Mouse (Mus musculus) limb, embryonic 11.5 days (tissue): Measurements from ENCODE around the gene Clmp. TPM values are rescaled to one million over a fixed set of nuclear protein-coding genes. Genes with fewer than 3 reads are reported as not detected.

Experiments used
- ATAC-seq: fragments of 200-750 bp; cut with Nextera tagmentation; 2 replicates; pipeline ENCODE4 v1.8.0; 2017; ENCODE audit warnings: low read depth; ENCODE audit not compliant: insufficient number of reproducible peaks, low FRiP score, low TSS enrichment
- DNase-seq: peaks from one replicate; pipeline ENCODE4 v3.0.0-alpha.2; 2015; ENCODE audit warnings: low spot score
- H3K27ac ChIP-seq: fragments of 300-500 bp; sonication (generic); replicated peaks from 2 replicates; pipeline ENCODE4 v1.5.1; 2014; ENCODE audit warnings: low read depth, mild to moderate bottlenecking, low read length
- H3K27me3 ChIP-seq: fragments of 300-500 bp; sonication (generic); 2 replicates; pipeline ENCODE4 v1.6.1; 2014; ENCODE audit warnings: mild to moderate bottlenecking, low read length, mixed read lengths; ENCODE audit not compliant: control insufficient read depth, insufficient read depth
- H3K36me3 ChIP-seq: fragments of 300-500 bp; sonication (generic); 2 replicates; pipeline ENCODE4 v1.6.1; 2014; ENCODE audit warnings: mild to moderate bottlenecking, low read length, moderate library complexity, mixed read lengths; ENCODE audit not compliant: control insufficient read depth, insufficient read depth
- H3K4me1 ChIP-seq: fragments of 300-500 bp; sonication (generic); 2 replicates; pipeline ENCODE4 v1.6.1; 2014; ENCODE audit warnings: low read length, mixed read lengths; ENCODE audit not compliant: control insufficient read depth, insufficient read depth
- H3K4me2 ChIP-seq: fragments of 300-500 bp; sonication (generic); 2 replicates; pipeline ENCODE4 v1.6.1; 2014; ENCODE audit warnings: low read depth, mild to moderate bottlenecking, moderate library complexity; ENCODE audit not compliant: severe bottlenecking
- H3K4me3 ChIP-seq: fragments of 300-500 bp; sonication (generic); 2 replicates; pipeline ENCODE4 v1.5.1; 2014; ENCODE audit warnings: low read depth, low read length
- H3K9ac ChIP-seq: fragments of 300-500 bp; sonication (generic); 2 replicates; pipeline ENCODE4 v1.6.1; 2014; ENCODE audit warnings: mild to moderate bottlenecking, low read length
- H3K9me3 ChIP-seq: fragments of 300-500 bp; sonication (generic); 2 replicates; pipeline ENCODE4 v1.6.1; 2016; ENCODE audit warnings: low read length; ENCODE audit not compliant: control insufficient read depth
- WGBS: fragments of 180-500 bp; shearing (Covaris S2); extraction: QIAGEN DNeasy Blood & Tissue Kit; methylation state at CpG from one replicate; pipeline ENCODE4 v1.1.7; 2014; 5-methylcytosine and 5-hydroxymethylcytosine counted together
- polyA plus RNA-seq: library from polyadenylated mRNA; unstranded; fragments of >200 nt; fragmentation: Nextera tagmentation; extraction: Ambion mirVana; gene quantifications from 2 replicates; pipeline ENCODE4 v1.2.1, GENCODE M21; 2014

The Clmp gene
- polyA plus RNA-seq, 1 experiment from 2014 or later, result 62.7 TPM

DNA sequence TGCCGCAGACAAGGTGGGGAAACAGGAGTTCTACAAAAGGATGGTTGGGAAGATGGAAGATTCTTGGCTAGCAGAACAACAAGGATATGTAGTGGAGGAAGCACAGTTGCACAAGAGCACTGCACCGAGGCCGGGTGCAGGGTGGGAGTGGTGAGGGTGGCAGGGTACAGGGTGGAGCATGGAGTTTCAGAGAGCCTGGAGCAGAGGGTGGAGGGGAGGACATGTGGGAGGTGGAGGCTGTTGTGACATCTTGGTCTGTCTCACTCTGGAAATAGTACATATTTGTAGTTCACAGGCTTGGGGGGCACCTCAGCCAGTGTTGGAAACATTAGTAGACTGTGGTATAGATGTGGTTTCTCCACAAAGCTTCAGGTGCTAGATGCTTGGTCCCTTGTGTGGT lies 13.4 kb downstream of the Clmp start:
- H3K4me1 ChIP-seq, result peaks cover 5% of the 10 kb centered on the region

GRCm38 (mm10) chr9:40700253-40700652 lies 14.5 kb downstream of the Clmp start:
- Histone ChIP-seq H3K4me1 (peaks cover 4% of the 10 kb centered on the region; the same call in 1 of the 2 replicates), H3K27ac (no peak overlapping the region), H3K36me3 (0 out of 2 replicates have a peak, but pooled peaks cover 2% of the 10 kb centered on the region), H3K4me2 (no peak overlapping the region), H3K9ac (no peak overlapping the region), H3K4me3 (no peak overlapping the region), H3K27me3 (no peaks in the 10 kb centered on the region), H3K9me3 (no peaks in the 10 kb centered on the region)
- WGBS, result 76% methylated on average over 5 of the region's 5 CpGs
- ATAC-seq, result no peak
- DNase-seq, result no peak

More for the DNA sequence above, 13.4 kb downstream of the Clmp start:
- Histone ChIP-seq H3K36me3 (0 out of 2 replicates have a peak, but pooled peaks cover 2% of the 10 kb centered on the region), H3K27me3 (no peaks in the 10 kb centered on the region), H3K9me3 (no peaks in the 10 kb centered on the region), H3K4me3 (no peak overlapping the region), H3K9ac (no peak overlapping the region), H3K4me2 (no peak overlapping the region), H3K27ac (no peak overlapping the region)
- 84% methylated on average over 3 of the region's 3 CpGs for WGBS
- DNase-seq, result no peak
- no peak for ATAC-seq

GRCm38 (mm10) chr9:40704364-40705276 lies 18.9 kb downstream of the Clmp start:
- WGBS, result 33% methylated on average over 10 of the region's 10 CpGs
- no peak for ATAC-seq
- no peak overlapping the region for H3K27ac ChIP-seq

DNA sequence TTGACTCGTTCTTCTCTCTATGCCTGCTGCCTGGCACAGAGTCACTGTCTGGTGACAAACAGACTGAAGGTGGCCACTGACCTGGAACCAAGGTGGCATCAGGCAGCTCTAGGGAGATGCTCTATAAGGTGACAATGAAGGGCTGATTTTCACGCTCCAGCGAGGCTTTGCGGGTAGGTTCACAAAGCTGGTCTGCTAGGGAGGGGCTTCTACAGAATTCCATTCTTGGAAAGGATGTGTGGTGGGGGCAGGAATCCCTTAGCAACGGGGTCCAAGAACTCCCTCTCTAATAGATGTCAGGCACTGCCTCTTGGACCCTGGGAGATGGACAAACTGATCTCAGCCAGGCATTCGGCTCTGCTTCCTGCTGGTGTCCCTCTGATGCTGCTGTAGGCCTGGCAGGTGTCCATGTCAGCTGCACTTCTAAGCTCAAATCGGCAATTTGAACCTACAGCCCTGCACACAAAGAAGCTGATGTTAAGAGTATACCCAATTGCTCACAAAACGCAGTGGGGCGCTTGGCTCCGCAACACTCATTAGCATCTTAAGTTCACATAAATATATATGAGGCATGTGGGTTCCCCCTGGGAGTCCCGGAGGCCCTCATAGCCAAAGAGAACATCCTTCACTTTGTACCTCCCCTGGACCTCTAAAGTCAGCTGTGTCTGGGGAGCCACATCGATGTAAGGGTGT lies 22.8 kb downstream of the Clmp start:
- no peak for ATAC-seq
- no peak overlapping the region for H3K27ac ChIP-seq

More at GRCm38 (mm10) chr9:40704364-40705276, 18.9 kb downstream of the Clmp start:
- Histone ChIP-seq H3K4me1 (peaks cover 6% of the 10 kb centered on the region; the same call in 1 of the 2 replicates), H3K4me2 (no peak overlapping the region), H3K9me3 (no peaks in the 10 kb centered on the region), H3K27me3 (no peaks in the 10 kb centered on the region), H3K9ac (no peak overlapping the region), H3K36me3 (no peaks in the 10 kb centered on the region), H3K4me3 (no peak overlapping the region)
- no peak for DNase-seq

DNA sequence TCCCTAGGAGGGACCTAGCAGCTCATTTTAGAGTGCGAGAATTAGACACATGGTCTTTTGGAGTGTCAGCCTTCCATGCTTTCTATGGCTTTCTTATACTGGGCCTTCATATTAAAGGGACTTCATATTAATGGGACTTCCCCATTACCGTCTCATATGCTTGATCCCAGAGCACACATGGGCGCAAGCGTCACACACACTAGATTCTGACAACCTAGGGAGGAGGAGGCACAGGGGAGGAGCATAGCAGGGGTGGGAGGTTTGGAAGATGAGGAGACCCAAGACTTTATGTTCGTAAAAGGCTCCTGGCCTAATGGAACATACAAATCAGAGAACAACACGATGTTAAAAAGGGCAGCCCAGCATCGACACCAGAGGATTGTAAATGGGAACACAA lies 23.4 kb downstream of the Clmp start:
- Histone ChIP-seq H3K27ac (no peak overlapping the region), H3K36me3 (no peaks in the 10 kb centered on the region), H3K4me2 (no peak overlapping the region), H3K4me3 (no peak overlapping the region), H3K9me3 (no peaks in the 10 kb centered on the region), H3K9ac (no peak overlapping the region), H3K4me1 (peaks cover 8% of the 10 kb centered on the region; the same call in 1 of the 2 replicates), H3K27me3 (no peaks in the 10 kb centered on the region)
- 78% methylated on average over 7 of the region's 7 CpGs for WGBS
- DNase-seq (no peak), ATAC-seq (no peak)

More for the DNA sequence above, 22.8 kb downstream of the Clmp start:
- WGBS, result 73% methylated on average over 12 of the region's 12 CpGs
- Histone ChIP-seq H3K9ac (no peak overlapping the region), H3K4me1 (peaks cover 9% of the 10 kb centered on the region; the same call in 1 of the 2 replicates), H3K4me3 (no peak overlapping the region), H3K9me3 (no peaks in the 10 kb centered on the region), H3K27me3 (no peaks in the 10 kb centered on the region), H3K36me3 (no peaks in the 10 kb centered on the region), H3K4me2 (no peak overlapping the region)
- no peak for DNase-seq

DNA sequence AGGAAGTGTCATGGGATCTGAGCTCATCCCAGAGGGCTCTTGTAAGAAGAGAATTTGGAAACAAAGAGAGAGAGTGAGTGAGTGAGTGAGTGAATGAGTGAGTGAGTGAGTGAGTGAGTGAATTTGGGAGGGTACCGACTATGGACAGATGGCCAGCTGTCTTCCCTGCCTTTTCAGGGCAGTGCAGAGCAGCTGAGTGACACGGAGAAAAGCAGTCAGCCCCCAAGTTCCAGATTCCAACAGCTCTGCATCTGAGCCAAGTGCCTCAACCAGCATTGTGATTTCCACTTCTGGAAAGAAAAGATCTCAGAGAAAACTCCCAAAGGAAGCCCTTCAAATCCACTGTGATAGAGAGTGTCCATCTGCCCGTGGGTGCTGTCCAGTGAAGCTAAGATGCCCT lies 23.8 kb downstream of the Clmp start:
- WGBS, result 73% methylated on average over 3 of the region's 3 CpGs
- Histone ChIP-seq H3K36me3 (no peaks in the 10 kb centered on the region), H3K27ac (no peak overlapping the region), H3K4me2 (no peak overlapping the region), H3K4me3 (no peak overlapping the region), H3K4me1 (peaks cover 5% of the 10 kb centered on the region; the same call in 1 of the 2 replicates), H3K9ac (no peak overlapping the region), H3K9me3 (no peaks in the 10 kb centered on the region), H3K27me3 (no peaks in the 10 kb centered on the region)
- no peak for DNase-seq
- no peak for ATAC-seq

GRCm38 (mm10) chr9:40709991-40710390 lies 24.2 kb downstream of the Clmp start:
- Histone ChIP-seq H3K4me1 (peaks cover 5% of the 10 kb centered on the region; the same call in 1 of the 2 replicates), H3K36me3 (no peaks in the 10 kb centered on the region), H3K27me3 (no peaks in the 10 kb centered on the region), H3K4me2 (no peak overlapping the region), H3K9me3 (no peaks in the 10 kb centered on the region), H3K27ac (no peak overlapping the region), H3K4me3 (no peak overlapping the region), H3K9ac (no peak overlapping the region)
- no peak for DNase-seq
- 68% methylated on average over 3 of the region's 3 CpGs for WGBS
- ATAC-seq, result no peak

DNA sequence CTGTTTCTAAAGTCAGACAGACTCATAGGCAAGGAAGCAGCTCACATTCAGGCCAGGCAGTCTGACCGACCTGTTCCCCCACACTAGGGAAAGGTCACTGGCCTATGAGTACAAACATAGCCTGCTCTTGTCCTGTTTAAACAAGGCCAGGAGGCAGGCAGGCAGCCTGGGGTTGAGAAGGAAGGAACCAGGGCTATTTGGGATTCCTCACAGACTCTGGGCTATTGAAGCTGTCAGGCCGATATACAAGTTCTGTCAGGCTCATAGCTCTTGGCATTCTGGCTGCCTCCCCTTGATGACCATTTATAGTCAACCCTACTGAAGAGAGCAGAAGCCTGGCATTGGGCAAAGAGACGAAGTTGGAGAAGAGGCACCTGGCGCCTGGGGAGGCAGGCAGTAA lies 25.9 kb downstream of the Clmp start:
- Histone ChIP-seq H3K9me3 (no peaks in the 10 kb centered on the region), H3K4me2 (no peak overlapping the region), H3K27ac (no peak overlapping the region), H3K4me3 (no peak overlapping the region), H3K9ac (no peak overlapping the region), H3K4me1 (peaks cover 9% of the 10 kb centered on the region; the same call in 1 of the 2 replicates), H3K27me3 (no peaks in the 10 kb centered on the region), H3K36me3 (no peaks in the 10 kb centered on the region)
- ATAC-seq (no peak), DNase-seq (no peak)
- 70% methylated on average over 4 of the region's 4 CpGs for WGBS
